Mouse (Mus musculus) kidney, embryonic 14.5 days (tissue): ENCODE results near the gene Fbxo9. TPM values are rescaled to one million over a fixed set of nuclear protein-coding genes. Genes with fewer than 3 reads are reported as not detected.

Experiments used
- ATAC-seq: fragments of 200-750 bp; cut with Nextera tagmentation; 2 replicates; pipeline ENCODE4 v1.8.0; 2017; ENCODE audit warnings: moderate number of reproducible peaks, mild to moderate bottlenecking, moderate TSS enrichment, moderate library complexity; ENCODE audit not compliant: low FRiP score, low TSS enrichment
- H3K27ac ChIP-seq: fragments of 300-500 bp; sonication (generic); 2 replicates; pipeline ENCODE4 v1.5.1; 2014; ENCODE audit warnings: low read depth, mild to moderate bottlenecking, low read length, moderate library complexity, mixed read lengths
- H3K27me3 ChIP-seq: fragments of 300-500 bp; sonication (generic); 2 replicates; pipeline ENCODE4 v1.6.1; 2014; ENCODE audit warnings: mild to moderate bottlenecking, low read length; ENCODE audit not compliant: control insufficient read depth, insufficient read depth
- H3K36me3 ChIP-seq: fragments of 300-500 bp; sonication (generic); 2 replicates; pipeline ENCODE4 v1.6.1; 2014; ENCODE audit warnings: low read length, mixed read lengths; ENCODE audit not compliant: control insufficient read depth, insufficient read depth
- H3K4me1 ChIP-seq: fragments of 300-500 bp; sonication (generic); 2 replicates; pipeline ENCODE4 v1.6.1; 2014; ENCODE audit warnings: low read length, mixed read lengths; ENCODE audit not compliant: control insufficient read depth, insufficient read depth
- H3K4me2 ChIP-seq: fragments of 300-500 bp; sonication (generic); replicated peaks from 2 replicates; pipeline ENCODE4 v1.6.1; 2014; ENCODE audit warnings: low read depth, mild to moderate bottlenecking, low read length
- H3K4me3 ChIP-seq: fragments of 300-500 bp; sonication (generic); 2 replicates; pipeline ENCODE4 v1.5.1; 2014; ENCODE audit warnings: mild to moderate bottlenecking, low read length
- H3K9ac ChIP-seq: fragments of 300-500 bp; sonication (generic); 2 replicates; pipeline ENCODE4 v1.6.1; 2014; ENCODE audit warnings: low read depth, mild to moderate bottlenecking, low read length, moderate library complexity
- H3K9me3 ChIP-seq: fragments of 300-500 bp; sonication (generic); 2 replicates; pipeline ENCODE4 v1.6.1; 2016; ENCODE audit warnings: low read length; ENCODE audit not compliant: control insufficient read depth
- WGBS: fragments of 180-500 bp; shearing (Covaris S2); extraction: QIAGEN DNeasy Blood & Tissue Kit; methylation state at CpG from one replicate; pipeline ENCODE4 v1.1.7; 2014; 5-methylcytosine and 5-hydroxymethylcytosine counted together
- polyA plus RNA-seq: library from polyadenylated mRNA; unstranded; fragments of >200 nt; fragmentation: Nextera tagmentation; extraction: Ambion mirVana; gene quantifications from 2 replicates; pipeline ENCODE4 v1.2.1, GENCODE M21; 2014

The Fbxo9 gene
- polyA plus RNA-seq, 1 experiment from 2014 or later = 43.9 TPM

GRCm38 (mm10) chr9:78135658-78136057 lies 26.8 kb upstream of the Fbxo9 start:
- Histone ChIP-seq H3K9ac (no peak overlapping the region), H3K4me2 (no peak overlapping the region), H3K4me3 (no peak overlapping the region), H3K4me1 (no peaks in the 10 kb centered on the region), H3K9me3 (no peaks in the 10 kb centered on the region), H3K27me3 (no peaks in the 10 kb centered on the region), H3K36me3 (peaks cover 36% of the 10 kb centered on the region), H3K27ac (no peak overlapping the region)
- WGBS = 24% methylated on average over 7 of the region's 7 CpGs
- peak; percentile 79; the same call in 1 of the 2 replicates for ATAC-seq

- no peak overlapping the region for H3K9ac ChIP-seq
- no peaks in the 10 kb centered on the region for H3K9me3 ChIP-seq
- no peak for ATAC-seq
- H3K4me2 ChIP-seq = no peak overlapping the region
- no peak overlapping the region for H3K27ac ChIP-seq
- H3K4me1 ChIP-seq = peaks cover 6% of the 10 kb centered on the region; the same call in 1 of the 2 replicates
- H3K27me3 ChIP-seq = no peaks in the 10 kb centered on the region
- H3K4me3 ChIP-seq = no peak overlapping the region
- WGBS = 50% methylated on average over 10 of the region's 10 CpGs
- 0 out of 2 replicates have a peak, but pooled peaks cover 7% of the 10 kb centered on the region for H3K36me3 ChIP-seq
Measured at GRCm38 (mm10) chr9:78126643-78127042, 17.8 kb upstream of the Fbxo9 start.

DNA sequence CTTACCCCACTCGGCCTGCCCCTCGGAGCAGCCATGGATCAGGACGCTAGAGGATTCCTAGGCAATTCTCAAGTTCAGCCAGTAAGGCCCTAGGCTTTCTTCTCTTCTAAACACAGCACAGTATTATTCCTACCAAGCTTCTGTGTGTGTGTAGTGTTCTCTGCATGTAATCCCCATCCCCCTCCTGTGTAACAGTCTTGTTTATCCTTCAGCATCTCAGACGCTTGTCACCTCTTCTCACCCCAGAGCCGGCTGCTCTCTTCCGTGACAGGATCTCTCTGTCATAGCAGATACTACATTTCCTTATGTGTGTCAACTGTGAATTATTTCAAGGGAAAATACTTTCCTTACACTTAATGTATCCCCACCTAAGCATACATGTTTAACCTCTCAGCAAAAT lies 17.1 kb upstream of the Fbxo9 start:
- 0 out of 2 replicates have a peak, but pooled peaks cover 3% of the 10 kb centered on the region for H3K36me3 ChIP-seq
- no peak overlapping the region for H3K4me3 ChIP-seq
- H3K4me1 ChIP-seq = peaks cover 6% of the 10 kb centered on the region; the same call in 1 of the 2 replicates
- H3K4me2 ChIP-seq = no peak overlapping the region
- H3K27ac ChIP-seq = no peak overlapping the region
- ATAC-seq = no peak
- 51% methylated on average over 6 of the region's 6 CpGs for WGBS
- H3K27me3 ChIP-seq = no peaks in the 10 kb centered on the region
- H3K9me3 ChIP-seq = no peaks in the 10 kb centered on the region
- H3K9ac ChIP-seq = no peak overlapping the region

- H3K4me2 ChIP-seq = no peak overlapping the region
- H3K9me3 ChIP-seq = no peaks in the 10 kb centered on the region
- H3K4me1 ChIP-seq = peaks cover 6% of the 10 kb centered on the region; the same call in 1 of the 2 replicates
- ATAC-seq = no peak
- 87% methylated on average over 6 of the region's 6 CpGs for WGBS
- H3K27me3 ChIP-seq = no peaks in the 10 kb centered on the region
- H3K4me3 ChIP-seq = no peak overlapping the region
- H3K9ac ChIP-seq = no peak overlapping the region
- H3K27ac ChIP-seq = no peak overlapping the region
- peaks cover 5% of the 10 kb centered on the region; the same call in 1 of the 2 replicates for H3K36me3 ChIP-seq
Measured at GRCm38 (mm10) chr9:78124297-78124696, 15.4 kb upstream of the Fbxo9 start.

- WGBS = 87% methylated on average over 7 of the region's 7 CpGs
- no peak for ATAC-seq
Measured at GRCm38 (mm10) chr9:78122939-78123712, 14.3 kb upstream of the Fbxo9 start.

GRCm38 (mm10) chr9:78121985-78122384 lies 13.1 kb upstream of the Fbxo9 start:
- ATAC-seq = no peak
- WGBS = 68% methylated on average over 6 of the region's 6 CpGs
- no peak overlapping the region for H3K27ac ChIP-seq

More at GRCm38 (mm10) chr9:78122939-78123712, 14.3 kb upstream of the Fbxo9 start:
- H3K4me3 ChIP-seq = no peak overlapping the region
- H3K9ac ChIP-seq = no peak overlapping the region
- H3K4me1 ChIP-seq = peaks cover 6% of the 10 kb centered on the region; the same call in 1 of the 2 replicates
- no peak overlapping the region for H3K27ac ChIP-seq
- no peaks in the 10 kb centered on the region for H3K9me3 ChIP-seq
- H3K27me3 ChIP-seq = no peaks in the 10 kb centered on the region
- no peak overlapping the region for H3K4me2 ChIP-seq
- peaks cover 5% of the 10 kb centered on the region; the same call in 1 of the 2 replicates for H3K36me3 ChIP-seq

GRCm38 (mm10) chr9:78121358-78121757 lies 12.5 kb upstream of the Fbxo9 start:
- no peaks in the 10 kb centered on the region for H3K27me3 ChIP-seq
- 88% methylated on average over 8 of the region's 8 CpGs for WGBS
- no peak overlapping the region for H3K4me3 ChIP-seq
- H3K9me3 ChIP-seq = no peaks in the 10 kb centered on the region
- ATAC-seq = no peak
- peaks cover 5% of the 10 kb centered on the region; the same call in 1 of the 2 replicates for H3K4me1 ChIP-seq
- no peak overlapping the region for H3K9ac ChIP-seq
- no peak overlapping the region for H3K4me2 ChIP-seq
- H3K36me3 ChIP-seq = peaks cover 5% of the 10 kb centered on the region; the same call in 1 of the 2 replicates
- no peak overlapping the region for H3K27ac ChIP-seq

More at GRCm38 (mm10) chr9:78121985-78122384, 13.1 kb upstream of the Fbxo9 start:
- Histone ChIP-seq H3K9ac (no peak overlapping the region), H3K9me3 (no peaks in the 10 kb centered on the region), H3K4me2 (no peak overlapping the region), H3K4me1 (peaks cover 6% of the 10 kb centered on the region; the same call in 1 of the 2 replicates), H3K4me3 (no peak overlapping the region), H3K27me3 (no peaks in the 10 kb centered on the region), H3K36me3 (peaks cover 5% of the 10 kb centered on the region; the same call in 1 of the 2 replicates)

DNA sequence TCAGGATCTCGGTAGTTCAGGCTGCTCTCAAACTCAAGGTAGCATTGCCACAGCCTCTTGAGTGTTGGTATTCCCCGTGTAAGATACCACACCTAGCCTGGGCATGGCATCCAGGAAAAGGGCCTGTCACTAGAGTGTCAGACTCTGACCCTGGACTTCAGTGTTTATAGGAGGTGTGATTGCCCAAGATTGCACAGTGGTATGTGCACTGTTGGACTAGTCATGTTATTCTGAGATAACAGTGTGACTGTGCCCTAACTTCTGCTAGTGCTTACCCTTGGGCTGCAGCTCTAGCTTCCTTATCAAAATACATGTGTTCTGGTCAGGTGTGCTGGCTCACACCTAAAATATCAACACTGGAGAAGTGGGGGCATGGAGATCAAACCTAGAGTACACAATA lies 8.8 kb upstream of the Fbxo9 start:
- Histone ChIP-seq H3K9me3 (no peaks in the 10 kb centered on the region), H3K9ac (no peak overlapping the region), H3K27ac (no peak overlapping the region), H3K36me3 (peaks cover 5% of the 10 kb centered on the region; the same call in 1 of the 2 replicates), H3K4me3 (no peak overlapping the region), H3K4me2 (no peak overlapping the region), H3K4me1 (no peaks in the 10 kb centered on the region; the same call in none of the 2 replicates), H3K27me3 (no peaks in the 10 kb centered on the region)
- WGBS = 87% methylated on average over 2 of the region's 2 CpGs
- no peak for ATAC-seq

GRCm38 (mm10) chr9:78115746-78116145 lies 6.9 kb upstream of the Fbxo9 start:
- H3K27me3 ChIP-seq = no peaks in the 10 kb centered on the region
- H3K9ac ChIP-seq = no peak overlapping the region
- H3K4me1 ChIP-seq = no peaks in the 10 kb centered on the region; the same call in none of the 2 replicates
- no peak for ATAC-seq
- no peak overlapping the region for H3K4me3 ChIP-seq
- H3K27ac ChIP-seq = no peak overlapping the region
- H3K9me3 ChIP-seq = no peaks in the 10 kb centered on the region
- peak overlapping the region; percentile 8; the same call in 1 of the 2 replicates for H3K4me2 ChIP-seq
- WGBS = 69% methylated on average over 9 of the region's 9 CpGs
- H3K36me3 ChIP-seq = peaks cover 2% of the 10 kb centered on the region; the same call in 1 of the 2 replicates
